Mouse (Mus musculus): ENCODE results near the gene Dhx29. TPM values are rescaled to one million over a fixed set of nuclear protein-coding genes. Genes with fewer than 3 reads are reported as not detected.

Dhx29 gene
- polyA plus RNA-seq, 1 experiment: 2.1 TPM

DNA sequence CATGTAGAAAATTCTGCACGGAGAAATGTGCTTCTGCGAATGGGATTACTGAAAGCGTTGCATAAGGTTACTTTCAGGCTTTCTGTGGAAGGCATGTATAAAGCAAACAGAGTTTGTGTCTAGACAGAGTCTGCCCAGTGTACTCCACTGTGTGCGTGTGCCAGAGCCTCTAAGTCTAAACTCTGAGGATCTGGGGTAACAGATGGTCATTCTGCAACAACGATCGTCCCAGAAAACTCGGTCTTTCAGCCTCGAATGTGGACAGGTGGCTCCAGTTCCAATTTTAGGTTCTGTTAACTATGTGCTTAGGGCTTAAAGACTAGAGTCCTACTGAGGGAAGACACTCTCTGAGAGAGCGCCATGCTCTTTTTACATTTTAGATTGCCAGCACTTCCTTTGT lies 18.1 kb downstream of the Dhx29 start:
- TF ChIP-seq POLR2A (IDR thresholded peaks at IDR 0.05; ENCODE audit: low read depth, low read length): no peak
- TF ChIP-seq CTCF (IDR thresholded peaks at IDR 0.05; ENCODE audit: extremely low read depth, insufficient read depth, insufficient read length, insufficient replicate concordance): no peak
- no peak overlapping the region for H3K27ac ChIP-seq (ENCODE audit: insufficient read depth, low read length)
- no peak for DNase-seq (ENCODE audit: low read depth in 1 of 2, low spot score in 2 of 2)
- H3K36me3 ChIP-seq (ENCODE audit: control insufficient read depth, insufficient read depth, low read length): peaks cover 33% of the 10 kb centered on the region
- no peak overlapping the region for H3K4me3 ChIP-seq (ENCODE audit: extremely low read depth, insufficient read depth, insufficient read length)
- H3K4me1 ChIP-seq (ENCODE audit: control insufficient read depth, insufficient read depth, insufficient read length): no peaks in the 10 kb centered on the region
- WGBS: 96% methylated on average over 9 of the region's 9 CpGs
- H3K27me3 ChIP-seq (ENCODE audit: control insufficient read depth, insufficient read depth, low read length): no peaks in the 10 kb centered on the region

- Histone ChIP-seq H3K27me3 (ENCODE audit: control insufficient read depth, insufficient read depth, low read length) (no peaks in the 10 kb centered on the region), H3K4me3 (ENCODE audit: extremely low read depth, insufficient read depth, insufficient read length) (no peak overlapping the region), H3K4me1 (ENCODE audit: control insufficient read depth, insufficient read depth, insufficient read length) (no peaks in the 10 kb centered on the region), H3K36me3 (ENCODE audit: control insufficient read depth, insufficient read depth, low read length) (peaks cover 33% of the 10 kb centered on the region), H3K27ac (ENCODE audit: insufficient read depth, low read length) (no peak overlapping the region)
- no peak for DNase-seq (ENCODE audit: low read depth in 1 of 2, low spot score in 2 of 2)
- TF ChIP-seq POLR2A (IDR thresholded peaks at IDR 0.05; ENCODE audit: low read depth, low read length) (no peak), CTCF (IDR thresholded peaks at IDR 0.05; ENCODE audit: extremely low read depth, insufficient read depth, insufficient read length, insufficient replicate concordance) (no peak)
- WGBS: 82% methylated on average over 6 of the region's 6 CpGs
Measured at GRCm38 (mm10) chr13:112945900-112946299, 18.6 kb downstream of the Dhx29 start.

DNA sequence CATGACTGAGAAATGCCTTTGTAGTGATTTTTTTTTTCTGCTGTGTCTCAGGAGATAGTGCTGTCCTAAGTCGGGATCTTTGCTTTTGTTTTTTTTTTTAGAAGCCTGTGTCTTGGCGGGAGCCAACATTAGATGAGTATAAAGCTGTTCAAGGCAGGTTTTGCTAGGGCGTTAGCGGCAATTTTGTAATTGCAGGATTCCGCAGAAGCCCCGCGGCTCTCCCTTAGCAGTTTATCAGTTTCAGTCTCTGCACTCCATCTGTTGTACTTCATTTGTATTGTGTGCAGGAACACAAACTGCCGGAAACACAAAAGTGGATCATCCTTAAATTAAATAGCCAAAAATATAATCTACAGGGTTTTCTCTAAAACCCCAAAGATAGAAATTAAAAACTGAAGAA lies 26.8 kb downstream of the Dhx29 start:
- WGBS: 94% methylated on average over 8 of the region's 8 CpGs
- no peaks in the 10 kb centered on the region for H3K4me1 ChIP-seq (ENCODE audit: control insufficient read depth, insufficient read depth, insufficient read length)
- no peak for DNase-seq (ENCODE audit: low read depth in 1 of 2, low spot score in 2 of 2)
- H3K27me3 ChIP-seq (ENCODE audit: control insufficient read depth, insufficient read depth, low read length): no peaks in the 10 kb centered on the region
- H3K36me3 ChIP-seq (ENCODE audit: control insufficient read depth, insufficient read depth, low read length): peaks cover 22% of the 10 kb centered on the region
- no peak for TF ChIP-seq CTCF (IDR thresholded peaks at IDR 0.05; ENCODE audit: extremely low read depth, insufficient read depth, insufficient read length, insufficient replicate concordance)
- TF ChIP-seq POLR2A (IDR thresholded peaks at IDR 0.05; ENCODE audit: low read depth, low read length): no peak
- no peak overlapping the region for H3K4me3 ChIP-seq (ENCODE audit: extremely low read depth, insufficient read depth, insufficient read length)
- no peak overlapping the region for H3K27ac ChIP-seq (ENCODE audit: insufficient read depth, low read length)

DNA sequence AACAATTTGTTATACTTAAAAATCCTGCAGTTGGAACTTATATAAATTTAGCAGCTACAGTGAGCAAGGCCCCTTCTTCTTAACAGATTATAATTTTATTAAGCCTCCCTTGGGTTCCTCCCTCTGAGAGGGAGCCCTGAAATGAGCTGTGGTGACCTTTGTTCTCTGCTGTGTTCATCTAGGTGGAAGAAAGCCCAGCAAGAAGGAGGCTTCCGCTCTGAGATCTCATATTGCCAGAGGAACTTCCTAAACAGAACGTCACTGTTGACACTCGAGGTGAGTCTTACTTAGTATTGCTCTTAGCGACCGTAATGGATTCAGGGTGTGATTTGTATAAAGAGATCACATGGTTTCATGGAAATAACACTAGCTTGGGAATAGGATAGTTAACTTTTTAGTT lies 35.8 kb downstream of the Dhx29 start:
- no peak for DNase-seq (ENCODE audit: low read depth in 1 of 2, low spot score in 2 of 2)
- no peak overlapping the region for H3K4me3 ChIP-seq (ENCODE audit: extremely low read depth, insufficient read depth, insufficient read length)
- no peak overlapping the region for H3K27ac ChIP-seq (ENCODE audit: insufficient read depth, low read length)
- 95% methylated on average over 5 of the region's 5 CpGs for WGBS
- no peak for TF ChIP-seq POLR2A (IDR thresholded peaks at IDR 0.05; ENCODE audit: low read depth, low read length)
- TF ChIP-seq CTCF (IDR thresholded peaks at IDR 0.05; ENCODE audit: extremely low read depth, insufficient read depth, insufficient read length, insufficient replicate concordance): no peak
- H3K27me3 ChIP-seq (ENCODE audit: control insufficient read depth, insufficient read depth, low read length): no peaks in the 10 kb centered on the region
- peaks cover 36% of the 10 kb centered on the region for H3K36me3 ChIP-seq (ENCODE audit: control insufficient read depth, insufficient read depth, low read length)
- no peaks in the 10 kb centered on the region for H3K4me1 ChIP-seq (ENCODE audit: control insufficient read depth, insufficient read depth, insufficient read length)

GRCm38 (mm10) chr13:112964421-112964820 lies 37.2 kb downstream of the Dhx29 start:
- H3K4me1 ChIP-seq (ENCODE audit: control insufficient read depth, insufficient read depth, insufficient read length): no peaks in the 10 kb centered on the region
- WGBS: 95% methylated on average over 12 of the region's 12 CpGs
- TF ChIP-seq POLR2A (IDR thresholded peaks at IDR 0.05; ENCODE audit: low read depth, low read length): no peak
- TF ChIP-seq CTCF (IDR thresholded peaks at IDR 0.05; ENCODE audit: extremely low read depth, insufficient read depth, insufficient read length, insufficient replicate concordance): no peak
- DNase-seq (ENCODE audit: low read depth in 1 of 2, low spot score in 2 of 2): no peak
- peaks cover 36% of the 10 kb centered on the region for H3K36me3 ChIP-seq (ENCODE audit: control insufficient read depth, insufficient read depth, low read length)
- no peaks in the 10 kb centered on the region for H3K27me3 ChIP-seq (ENCODE audit: control insufficient read depth, insufficient read depth, low read length)
- no peak overlapping the region for H3K4me3 ChIP-seq (ENCODE audit: extremely low read depth, insufficient read depth, insufficient read length)
- H3K27ac ChIP-seq (ENCODE audit: insufficient read depth, low read length): no peak overlapping the region

GRCm38 (mm10) chr13:112967267-112967666 lies 40.0 kb downstream of the Dhx29 start:
- Histone ChIP-seq H3K4me1 (ENCODE audit: control insufficient read depth, insufficient read depth, insufficient read length) (no peaks in the 10 kb centered on the region), H3K4me3 (ENCODE audit: extremely low read depth, insufficient read depth, insufficient read length) (no peak overlapping the region), H3K27me3 (ENCODE audit: control insufficient read depth, insufficient read depth, low read length) (no peaks in the 10 kb centered on the region), H3K36me3 (ENCODE audit: control insufficient read depth, insufficient read depth, low read length) (peaks cover 35% of the 10 kb centered on the region), H3K27ac (ENCODE audit: insufficient read depth, low read length) (no peak overlapping the region)
- WGBS: 96% methylated on average over 5 of the region's 5 CpGs
- no peak for TF ChIP-seq POLR2A (IDR thresholded peaks at IDR 0.05; ENCODE audit: low read depth, low read length)
- TF ChIP-seq CTCF (IDR thresholded peaks at IDR 0.05; ENCODE audit: extremely low read depth, insufficient read depth, insufficient read length, insufficient replicate concordance): no peak
- DNase-seq (ENCODE audit: low read depth in 1 of 2, low spot score in 2 of 2): no peak

DNA sequence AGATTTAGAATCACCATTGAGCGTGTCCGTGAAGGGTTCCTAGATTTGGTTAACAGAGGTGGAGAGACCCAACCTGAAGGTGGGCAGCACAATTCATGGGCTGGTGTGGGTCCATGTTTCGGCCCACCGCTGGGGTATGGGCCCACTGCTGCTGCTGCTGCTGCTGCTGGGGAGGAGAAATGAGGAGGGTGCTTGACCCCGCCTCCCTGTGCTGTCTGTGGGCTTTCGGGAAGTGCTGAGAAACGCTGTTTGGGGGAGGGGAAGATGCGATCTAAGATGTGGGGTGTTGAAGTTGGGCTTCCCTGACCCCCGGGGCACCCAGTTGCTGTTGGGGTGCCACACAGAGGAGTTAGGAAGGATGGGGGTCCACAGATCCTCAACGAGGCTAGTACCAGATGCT lies 49.5 kb downstream of the Dhx29 start:
- Histone ChIP-seq H3K27me3 (ENCODE audit: control insufficient read depth, insufficient read depth, low read length) (no peaks in the 10 kb centered on the region), H3K27ac (ENCODE audit: insufficient read depth, low read length) (no peak overlapping the region), H3K36me3 (ENCODE audit: control insufficient read depth, insufficient read depth, low read length) (no peaks in the 10 kb centered on the region), H3K4me3 (ENCODE audit: extremely low read depth, insufficient read depth, insufficient read length) (no peak overlapping the region), H3K4me1 (ENCODE audit: control insufficient read depth, insufficient read depth, insufficient read length) (no peaks in the 10 kb centered on the region)
- TF ChIP-seq POLR2A (IDR thresholded peaks at IDR 0.05; ENCODE audit: low read depth, low read length) (no peak), CTCF (IDR thresholded peaks at IDR 0.05; ENCODE audit: extremely low read depth, insufficient read depth, insufficient read length, insufficient replicate concordance) (no peak)
- no peak for DNase-seq (ENCODE audit: low read depth in 1 of 2, low spot score in 2 of 2)
- WGBS: 29% methylated on average over 10 of the region's 10 CpGs

Measured in spleen, adult 2 months (tissue).